Mouse (Mus musculus) lung, embryonic 14.5 days (tissue): Measurements from ENCODE around the gene Rab3il1. TPM values are rescaled to one million over a fixed set of nuclear protein-coding genes. Genes with fewer than 3 reads are reported as not detected.

ENCODE experiments used
- ATAC-seq: fragments of 200-750 bp; cut with Nextera tagmentation; 2 replicates; pipeline ENCODE4 v1.8.0; 2017; ENCODE audit warnings: mild to moderate bottlenecking, moderate TSS enrichment, moderate library complexity; ENCODE audit not compliant: insufficient read depth
- DNase-seq: peaks from one replicate; pipeline ENCODE4 v3.0.0-alpha.2; 2015
- H3K27ac ChIP-seq: fragments of 300-500 bp; sonication (generic); 2 replicates; pipeline ENCODE4 v1.5.1; 2014; ENCODE audit warnings: low read depth, mild to moderate bottlenecking, moderate library complexity
- H3K27me3 ChIP-seq: fragments of 300-500 bp; sonication (generic); 2 replicates; pipeline ENCODE4 v1.6.1; 2014; ENCODE audit warnings: low read length, control low read depth; ENCODE audit not compliant: insufficient read depth
- H3K36me3 ChIP-seq: fragments of 300-500 bp; sonication (generic); 2 replicates; pipeline ENCODE4 v1.6.1; 2014; ENCODE audit warnings: control low read depth; ENCODE audit not compliant: insufficient read depth
- H3K4me1 ChIP-seq: fragments of 300-500 bp; sonication (generic); 2 replicates; pipeline ENCODE4 v1.6.1; 2014; ENCODE audit warnings: antibody characterized with exemption, control low read depth; ENCODE audit not compliant: insufficient read depth
- H3K4me2 ChIP-seq: fragments of 300-500 bp; sonication (generic); 2 replicates; pipeline ENCODE4 v1.6.1; 2014; ENCODE audit warnings: mild to moderate bottlenecking
- H3K4me3 ChIP-seq: fragments of 300-500 bp; sonication (generic); 2 replicates; pipeline ENCODE4 v1.5.1; 2014; ENCODE audit warnings: low read depth, low read length
- H3K9ac ChIP-seq: fragments of 300-500 bp; sonication (generic); 2 replicates; pipeline ENCODE4 v1.6.1; 2014
- H3K9me3 ChIP-seq: fragments of 300-500 bp; sonication (generic); 2 replicates; pipeline ENCODE4 v1.6.1; 2016; ENCODE audit warnings: low read depth, low read length, control low read depth
- CTCF ChIP-seq: IDR thresholded peaks from 2 replicates; pipeline ENCODE4 v1.5.1; 2016; ENCODE audit warnings: antibody characterized with exemption, low read depth
- WGBS: fragments of 180-500 bp; shearing (Covaris S2); extraction: QIAGEN DNeasy Blood & Tissue Kit; methylation state at CpG from one replicate; pipeline ENCODE4 v1.1.7; 2014; 5-methylcytosine and 5-hydroxymethylcytosine counted together
- polyA plus RNA-seq: library from polyadenylated mRNA; unstranded; fragments of >200 nt; fragmentation: Nextera tagmentation; extraction: Ambion mirVana; gene quantifications from 2 replicates; pipeline ENCODE4 v1.2.1, GENCODE M21; 2014

Gene Rab3il1
- polyA plus RNA-seq, 1 experiment from 2014 or later, result 34.0 TPM

GRCm38 (mm10) chr19:10022414-10023303 is 21.2 kb downstream of the Rab3il1 start:
- WGBS, result 65% methylated on average over 5 of the region's 5 CpGs
- Histone ChIP-seq H3K36me3 (peaks cover 8% of the 10 kb centered on the region), H3K9me3 (no peaks in the 10 kb centered on the region), H3K27me3 (no peaks in the 10 kb centered on the region), H3K4me1 (peaks cover 21% of the 10 kb centered on the region), H3K4me2 (peak overlapping the region; percentile 21; the same call in 1 of the 2 replicates), H3K4me3 (no peak overlapping the region), H3K9ac (no peak overlapping the region), H3K27ac (peak overlapping the region; percentile 83)
- DNase-seq (peak; percentile 83), ATAC-seq (no peak; the same call in 1 of the 2 replicates)
- peak; percentile 68 for TF ChIP-seq CTCF

- peaks cover 14% of the 10 kb centered on the region for H3K36me3 ChIP-seq
- H3K27ac ChIP-seq, result peak overlapping the region; percentile 83; the same call in 1 of the 2 replicates
- H3K4me1 ChIP-seq, result peaks cover 21% of the 10 kb centered on the region
- no peak overlapping the region for H3K4me3 ChIP-seq
- no peak for ATAC-seq
- no peak overlapping the region for H3K9ac ChIP-seq
- WGBS, result 52% methylated on average over 9 of the region's 9 CpGs
- peak overlapping the region; percentile 21; the same call in 1 of the 2 replicates for H3K4me2 ChIP-seq
- H3K9me3 ChIP-seq, result no peaks in the 10 kb centered on the region
- DNase-seq, result peak; percentile 45
- TF ChIP-seq CTCF, result no peak
- no peaks in the 10 kb centered on the region for H3K27me3 ChIP-seq
These were observed 21.9 kb downstream of the Rab3il1 start for GRCm38 (mm10) chr19:10023304-10023758.

- TF ChIP-seq CTCF, result no peak
These were observed 23.9 kb downstream of the Rab3il1 start for GRCm38 (mm10) chr19:10025169-10025875.

GRCm38 (mm10) chr19:10029746-10030145 is 28.3 kb downstream of the Rab3il1 start:
- H3K4me1 ChIP-seq, result peaks cover 11% of the 10 kb centered on the region
- H3K9me3 ChIP-seq, result no peaks in the 10 kb centered on the region
- H3K4me2 ChIP-seq, result no peak overlapping the region
- H3K9ac ChIP-seq, result no peak overlapping the region
- no peak overlapping the region for H3K4me3 ChIP-seq
- H3K27ac ChIP-seq, result no peak overlapping the region
- peaks cover 36% of the 10 kb centered on the region for H3K36me3 ChIP-seq
- ATAC-seq (no peak), DNase-seq (no peak)
- WGBS, result 83% methylated on average over 2 of the region's 2 CpGs
- H3K27me3 ChIP-seq, result no peaks in the 10 kb centered on the region
- no peak for TF ChIP-seq CTCF

More at GRCm38 (mm10) chr19:10025169-10025875, 23.9 kb downstream of the Rab3il1 start:
- peak; percentile 86 for DNase-seq
- H3K27ac ChIP-seq, result peak overlapping the region; percentile 92
- H3K9ac ChIP-seq, result peak overlapping the region; percentile 18; the same call in 1 of the 2 replicates
- H3K4me2 ChIP-seq, result peak overlapping the region; percentile 34
- ATAC-seq, result peak; percentile 80
- no peaks in the 10 kb centered on the region for H3K9me3 ChIP-seq
- no peaks in the 10 kb centered on the region for H3K27me3 ChIP-seq
- H3K36me3 ChIP-seq, result peaks cover 22% of the 10 kb centered on the region
- WGBS, result 9% methylated on average over 8 of the region's 8 CpGs
- peaks cover 21% of the 10 kb centered on the region for H3K4me1 ChIP-seq
- no peak overlapping the region for H3K4me3 ChIP-seq

GRCm38 (mm10) chr19:10033211-10033973 is 31.9 kb downstream of the Rab3il1 start:
- TF ChIP-seq CTCF, result peak; percentile 94
- no peak overlapping the region for H3K9ac ChIP-seq
- no peaks in the 10 kb centered on the region for H3K9me3 ChIP-seq
- H3K27me3 ChIP-seq, result no peaks in the 10 kb centered on the region
- no peak overlapping the region for H3K4me3 ChIP-seq
- no peak overlapping the region for H3K4me2 ChIP-seq
- ATAC-seq (peak; percentile 39; the same call in 1 of the 2 replicates), DNase-seq (peak; percentile 88)
- 40% methylated on average over 8 of the region's 8 CpGs for WGBS
- peaks cover 30% of the 10 kb centered on the region for H3K36me3 ChIP-seq
- no peak overlapping the region for H3K27ac ChIP-seq
- peaks cover 8% of the 10 kb centered on the region; the same call in 1 of the 2 replicates for H3K4me1 ChIP-seq

GRCm38 (mm10) chr19:10034356-10034755 is 32.9 kb downstream of the Rab3il1 start:
- Histone ChIP-seq H3K27me3 (no peaks in the 10 kb centered on the region), H3K4me2 (no peak overlapping the region), H3K9me3 (no peaks in the 10 kb centered on the region), H3K9ac (no peak overlapping the region), H3K27ac (no peak overlapping the region), H3K4me1 (peaks cover 15% of the 10 kb centered on the region), H3K4me3 (no peak overlapping the region), H3K36me3 (peaks cover 29% of the 10 kb centered on the region)
- no peak for DNase-seq
- ATAC-seq, result no peak
- no peak for TF ChIP-seq CTCF
- WGBS, result 83% methylated on average over 5 of the region's 5 CpGs
